Mouse (Mus musculus): Measurements from ENCODE around the gene Rbm7.

DNA sequence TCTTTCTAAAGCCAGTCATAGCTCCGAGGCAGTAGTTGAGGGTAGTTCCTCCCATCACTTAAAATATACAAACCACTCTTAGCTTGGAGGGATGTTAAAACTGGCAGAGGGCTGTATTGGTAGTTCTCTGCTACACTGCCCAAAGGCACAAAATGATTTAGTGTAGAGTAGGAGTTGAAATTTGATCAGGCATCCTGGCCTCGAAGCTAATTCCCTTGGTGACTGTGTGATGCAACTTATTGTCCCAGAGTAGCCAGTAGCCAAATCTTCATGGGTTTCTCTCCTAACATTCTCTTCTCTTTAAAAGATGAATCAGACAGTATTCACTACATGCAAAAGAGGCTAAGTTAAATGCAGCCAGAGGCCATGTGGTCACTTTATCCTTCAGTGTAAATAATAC is 7.9 kb upstream of the Rbm7 start:
- TF ChIP-seq CTCF (IDR thresholded peaks at IDR 0.05; ENCODE audit: low read depth) (no peak), EP300 (IDR thresholded peaks at IDR 0.05; ENCODE audit: low read depth) (no peak)

Data from liver, embryonic 14.5 days (tissue).